31 mouse cellular contexts compared by ENCODE assay signal in the genomic region with DNA sequence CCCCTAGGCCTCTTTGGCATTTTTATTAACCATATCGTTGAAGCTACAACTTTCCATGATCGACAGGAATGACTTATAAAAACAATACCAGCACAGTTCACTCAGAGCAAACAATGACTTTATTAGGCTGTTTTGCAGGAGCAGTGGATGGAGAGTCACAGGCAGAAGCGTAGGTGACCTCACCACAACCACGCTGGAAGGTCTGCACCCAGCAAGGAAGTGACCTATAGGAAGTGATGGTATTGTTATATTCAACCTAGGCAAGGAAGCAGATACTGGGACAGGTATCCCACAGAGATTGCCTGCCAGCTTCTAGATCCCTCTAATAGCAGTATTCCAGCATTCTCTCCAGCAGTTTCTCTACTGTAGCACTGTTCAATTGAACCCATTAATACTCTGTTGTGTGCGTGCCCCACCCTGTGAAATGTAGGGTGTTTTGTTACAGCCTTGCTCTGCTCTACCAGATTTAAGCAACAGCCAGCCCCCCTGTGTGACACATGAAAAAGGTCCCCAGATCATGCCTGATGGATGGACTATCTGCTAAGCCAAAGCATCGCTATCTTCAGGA. TPM values are rescaled to one million over a fixed set of nuclear protein-coding genes. Genes with fewer than 3 reads are reported as not detected.
DNase-seq lines count a peak whose midpoint lies in the region; ATAC-seq and TF ChIP-seq lines count a peak whose summit lies in the region.
"Had no signal": no experiment of that assay in that cellular context is flagged by ENCODE, and none has a peak within 500 bp of the region (broad histone marks: within the 10 kb centered on the region; RNA-seq: fewer than 3 reads in every experiment).

No protein-coding gene starts in this region.

- H3K4me1 ChIP-seq in heart, adult 2 months (ENCODE audit: control insufficient read depth, insufficient read depth, low read length), result peaks cover 16% of the 10 kb centered on the region
- peaks cover 12% of the 10 kb centered on the region for H3K4me1 ChIP-seq in limb, embryonic 13.5 days
- H3K4me1 ChIP-seq in limb, embryonic 10.5 days, result no peaks in the 10 kb centered on the region
- H3K4me1 ChIP-seq in ES-Bruce4 (ENCODE audit: control insufficient read depth, insufficient read depth, low read length), result no peaks in the 10 kb centered on the region
- no peaks in the 10 kb centered on the region for H3K4me1 ChIP-seq in hindbrain, embryonic 16.5 days (ENCODE audit: control insufficient read depth, insufficient read depth, low read depth, low read length)
- H3K4me1 ChIP-seq: embryonic facial prominence, embryonic 13.5 days; forebrain, embryonic 15.5 days; hindbrain, embryonic 15.5 days had no signal

- no peak for TF ChIP-seq POLR2A in heart, adult 2 months (IDR thresholded peaks at IDR 0.05; ENCODE audit: insufficient read depth, low read depth, low read length)
- no peak for TF ChIP-seq POLR2A in ES-Bruce4 (IDR thresholded peaks at IDR 0.05; ENCODE audit: insufficient read depth, low read length)

- no peaks in the 10 kb centered on the region; the same call in 1 of the 2 replicates for H3K36me3 ChIP-seq in heart, adult 2 months (ENCODE audit: control insufficient read depth, insufficient read depth, low read length)
- H3K36me3 ChIP-seq in limb, embryonic 13.5 days, result no peaks in the 10 kb centered on the region
- no peaks in the 10 kb centered on the region for H3K36me3 ChIP-seq in limb, embryonic 10.5 days
- H3K36me3 ChIP-seq in ES-Bruce4 (ENCODE audit: control insufficient read depth, insufficient read depth, low read length, poor library complexity, severe bottlenecking), result no peaks in the 10 kb centered on the region
- H3K36me3 ChIP-seq in hindbrain, embryonic 16.5 days (ENCODE audit: control insufficient read depth, insufficient read depth, low read length), result no peaks in the 10 kb centered on the region
- H3K36me3 ChIP-seq: embryonic facial prominence, embryonic 13.5 days; forebrain, embryonic 10.5 days; forebrain, embryonic 15.5 days; heart, embryonic 12.5 days; hindbrain, embryonic 10.5 days; hindbrain, embryonic 15.5 days; kidney, embryonic 15.5 days had no signal

- H3K4me2 ChIP-seq in limb, embryonic 13.5 days (replicated peaks), result no peak overlapping the region
- no peak overlapping the region for H3K4me2 ChIP-seq in hindbrain, embryonic 16.5 days (ENCODE audit: low read length)
- H3K4me2 ChIP-seq: embryonic facial prominence, embryonic 13.5 days; forebrain, embryonic 15.5 days; heart, embryonic 12.5 days; hindbrain, embryonic 15.5 days; kidney, embryonic 15.5 days; midbrain, embryonic 11.5 days had no signal

- no peak for DNase-seq in heart, adult 2 months
- DNase-seq in heart, postnatal 25 days (ENCODE audit: low spot score), result no peak
- DNase-seq in limb, embryonic 10.5 days (ENCODE audit: low spot score), result no peak
- DNase-seq in ZHBTc4 (ENCODE audit: low read depth, low spot score), result peak; percentile 46
- no peak for DNase-seq in right cerebral cortex, postnatal 4 days
- DNase-seq: adrenal gland, postnatal 14 days; cerebellum, adult 18-20 months; cerebellum, postnatal 10 days; gastrocnemius, postnatal 10 days; kidney, adult 18-20 months; kidney, postnatal 36 days; liver; lung, postnatal 14 days; right cerebral cortex, postnatal 25 days; spleen, adult 18-20 months; thymus, postnatal 14 days had no signal

- H3K79me2 ChIP-seq in heart, adult 2 months (replicated peaks; ENCODE audit: control insufficient read depth, insufficient read depth, low read length), result no peaks in the 10 kb centered on the region

- TF ChIP-seq EP300 in heart, adult 2 months (IDR thresholded peaks at IDR 0.05; ENCODE audit: insufficient read depth, low read depth, low read length), result no peak
- TF ChIP-seq EP300 in ES-Bruce4 (IDR thresholded peaks at IDR 0.05; ENCODE audit: insufficient read depth, low read depth, low read length), result no peak

- no peak overlapping the region for H3K4me3 ChIP-seq in heart, adult 2 months
- no peak overlapping the region for H3K4me3 ChIP-seq in limb, embryonic 13.5 days
- H3K4me3 ChIP-seq in limb, embryonic 10.5 days, result no peak overlapping the region
- no peak overlapping the region for H3K4me3 ChIP-seq in ES-Bruce4 (ENCODE audit: low read depth, low read length)
- H3K4me3 ChIP-seq in hindbrain, embryonic 16.5 days (ENCODE audit: low read length), result no peak overlapping the region
- H3K4me3 ChIP-seq: embryonic facial prominence, embryonic 13.5 days; forebrain, embryonic 10.5 days; forebrain, embryonic 15.5 days; heart, embryonic 12.5 days; hindbrain, embryonic 10.5 days; hindbrain, embryonic 15.5 days; kidney, embryonic 15.5 days; layer of hippocampus, adult 2 months; left cerebral cortex, adult 2 months had no signal

- TF ChIP-seq CTCF in heart, adult 2 months (IDR thresholded peaks at IDR 0.05), result no peak
- no peak for TF ChIP-seq CTCF in ES-Bruce4 (IDR thresholded peaks at IDR 0.05; ENCODE audit: low read depth, low read length)

- intact Hi-C loops in heart, adult 2 months (cut with DNase I), result no loop called here
- intact Hi-C loops in heart, postnatal 25 days (cut with DNase I), result no loop called here

- no peak for ATAC-seq in limb, embryonic 13.5 days (ENCODE audit: low FRiP score, low read depth)
- no peak for ATAC-seq in hindbrain, embryonic 16.5 days
- ATAC-seq: forebrain, embryonic 15.5 days; midbrain, embryonic 16.5 days had no signal

- no peak overlapping the region for H3K9ac ChIP-seq in heart, adult 2 months (ENCODE audit: low read depth, low read length)
- H3K9ac ChIP-seq in limb, embryonic 13.5 days, result no peak overlapping the region
- no peak overlapping the region for H3K9ac ChIP-seq in ES-Bruce4 (ENCODE audit: low read depth, poor library complexity, severe bottlenecking)
- H3K9ac ChIP-seq in hindbrain, embryonic 16.5 days (ENCODE audit: low read depth, low read length), result no peak overlapping the region
- H3K9ac ChIP-seq: embryonic facial prominence, embryonic 13.5 days; forebrain, embryonic 15.5 days; heart, embryonic 12.5 days; hindbrain, embryonic 15.5 days; kidney, embryonic 15.5 days; liver, embryonic 14.5 days had no signal

- WGBS in heart, adult 2 months, result 55% methylated on average over 6 of the region's 6 CpGs
- 61% methylated on average over 6 of the region's 6 CpGs for WGBS in limb, embryonic 13.5 days
- 86% methylated on average over 6 of the region's 6 CpGs for WGBS in limb, embryonic 10.5 days
- 91% methylated on average over 6 of the region's 6 CpGs for WGBS in hindbrain, embryonic 16.5 days

- H3K27ac ChIP-seq in heart, adult 2 months, result peak overlapping the region; percentile 59
- H3K27ac ChIP-seq in limb, embryonic 13.5 days, result peak overlapping the region; percentile 4; the same call in 1 of the 2 replicates
- H3K27ac ChIP-seq in limb, embryonic 10.5 days, result no peak overlapping the region
- peak overlapping the region; percentile 64 for H3K27ac ChIP-seq in ES-Bruce4 (ENCODE audit: insufficient read depth, low read length)
- no peak overlapping the region for H3K27ac ChIP-seq in hindbrain, embryonic 16.5 days (ENCODE audit: low read depth, low read length)
- H3K27ac ChIP-seq: embryonic facial prominence, embryonic 13.5 days; forebrain, embryonic 10.5 days; forebrain, embryonic 15.5 days; hindbrain, embryonic 10.5 days; hindbrain, embryonic 15.5 days; kidney, embryonic 15.5 days; layer of hippocampus, adult 2 months; left cerebral cortex, adult 2 months; liver, embryonic 14.5 days had no signal

- no peaks in the 10 kb centered on the region for H3K27me3 ChIP-seq in heart, adult 2 months (ENCODE audit: control insufficient read depth, insufficient read depth, low read length)
- H3K27me3 ChIP-seq in limb, embryonic 13.5 days, result no peaks in the 10 kb centered on the region
- no peaks in the 10 kb centered on the region for H3K27me3 ChIP-seq in limb, embryonic 10.5 days (ENCODE audit: low read depth, poor library complexity, severe bottlenecking)
- H3K27me3 ChIP-seq in ES-Bruce4 (ENCODE audit: control insufficient read depth, insufficient read depth, low read length, poor library complexity, severe bottlenecking), result no peaks in the 10 kb centered on the region
- H3K27me3 ChIP-seq in hindbrain, embryonic 16.5 days (replicated peaks; ENCODE audit: control insufficient read depth, insufficient read depth, low read length), result no peaks in the 10 kb centered on the region
- H3K27me3 ChIP-seq: embryonic facial prominence, embryonic 13.5 days; forebrain, embryonic 15.5 days; heart, embryonic 12.5 days; hindbrain, embryonic 15.5 days; kidney, embryonic 15.5 days had no signal

- H3K9me3 ChIP-seq in limb, embryonic 13.5 days, result no peaks in the 10 kb centered on the region
- no peaks in the 10 kb centered on the region for H3K9me3 ChIP-seq in limb, embryonic 10.5 days (replicated peaks)
- H3K9me3 ChIP-seq in ES-Bruce4 (replicated peaks; ENCODE audit: control insufficient read depth, insufficient read depth, low read length, poor library complexity, severe bottlenecking), result no peaks in the 10 kb centered on the region
- H3K9me3 ChIP-seq in hindbrain, embryonic 16.5 days (ENCODE audit: control insufficient read depth, low read length), result no peaks in the 10 kb centered on the region
- H3K9me3 ChIP-seq: embryonic facial prominence, embryonic 13.5 days; forebrain, embryonic 10.5 days; forebrain, embryonic 15.5 days; heart, embryonic 12.5 days; hindbrain, embryonic 10.5 days; hindbrain, embryonic 15.5 days; kidney, embryonic 15.5 days had no signal

RNA-seq across cellular contexts. Expression of a gene that starts 9.2 kb away (rescaled TPM):
- 10 to 100 TPM; 17.1 to 18.1 TPM for total RNA-seq in heart, adult 2 months (2021)
- 8.9 and 12.7 TPM in 2 replicates for polyA plus RNA-seq in heart, adult 2 months (2012; rRNA removed)
- 10 to 100 TPM; 15.7 to 16.9 TPM for total RNA-seq in heart, postnatal 25 days (2021)
- 10.9 and 11.1 TPM in 2 replicates for polyA plus RNA-seq in limb, embryonic 13.5 days (2015; fragmentation: Nextera tagmentation; extraction: Ambion mirVana)
- 9.0 and 11.1 TPM in 2 replicates for polyA plus RNA-seq in limb, embryonic 10.5 days (2016; fragmentation: Nextera tagmentation; extraction: Ambion mirVana)
- 80.3 and 81.5 TPM in 2 replicates for polyA plus RNA-seq in ES-Bruce4 (2011; ENCODE audit: insufficient read depth, insufficient read length, low read depth, missing spikeins)
- 7.7 and 9.5 TPM in 2 replicates for polyA plus RNA-seq in hindbrain, embryonic 16.5 days (2015; fragmentation: Nextera tagmentation; extraction: Ambion mirVana)

Comparison
In these comparisons a context has a peak if more than half of its experiments do, and no peak if none do; other contexts are left out.
1. H3K27ac ChIP-seq: peak in heart, adult 2 months (single experiment), limb, embryonic 13.5 days (single experiment) and ES-Bruce4 (single experiment); none in limb, embryonic 10.5 days (single experiment) and hindbrain, embryonic 16.5 days (single experiment).